Mouse (Mus musculus) testis, adult 2 months (tissue): ENCODE results near the gene Igsf21.

Experiments used
- CTCF ChIP-seq: fragments of 200-500 bp; IDR thresholded peaks from 2 replicates; pipeline ENCODE4 v1.5.1; 2012; ENCODE audit warnings: low read depth, mild to moderate bottlenecking, inconsistent platforms, low read length, moderate library complexity; ENCODE audit not compliant: control insufficient read depth, insufficient read depth, insufficient replicate concordance
- POLR2A ChIP-seq: fragments of 200-500 bp; IDR thresholded peaks from 2 replicates; pipeline ENCODE4 v1.6.1; 2012; ENCODE audit warnings: low read depth, mild to moderate bottlenecking, inconsistent platforms, low read length, moderate library complexity; ENCODE audit not compliant: control insufficient read depth

DNA sequence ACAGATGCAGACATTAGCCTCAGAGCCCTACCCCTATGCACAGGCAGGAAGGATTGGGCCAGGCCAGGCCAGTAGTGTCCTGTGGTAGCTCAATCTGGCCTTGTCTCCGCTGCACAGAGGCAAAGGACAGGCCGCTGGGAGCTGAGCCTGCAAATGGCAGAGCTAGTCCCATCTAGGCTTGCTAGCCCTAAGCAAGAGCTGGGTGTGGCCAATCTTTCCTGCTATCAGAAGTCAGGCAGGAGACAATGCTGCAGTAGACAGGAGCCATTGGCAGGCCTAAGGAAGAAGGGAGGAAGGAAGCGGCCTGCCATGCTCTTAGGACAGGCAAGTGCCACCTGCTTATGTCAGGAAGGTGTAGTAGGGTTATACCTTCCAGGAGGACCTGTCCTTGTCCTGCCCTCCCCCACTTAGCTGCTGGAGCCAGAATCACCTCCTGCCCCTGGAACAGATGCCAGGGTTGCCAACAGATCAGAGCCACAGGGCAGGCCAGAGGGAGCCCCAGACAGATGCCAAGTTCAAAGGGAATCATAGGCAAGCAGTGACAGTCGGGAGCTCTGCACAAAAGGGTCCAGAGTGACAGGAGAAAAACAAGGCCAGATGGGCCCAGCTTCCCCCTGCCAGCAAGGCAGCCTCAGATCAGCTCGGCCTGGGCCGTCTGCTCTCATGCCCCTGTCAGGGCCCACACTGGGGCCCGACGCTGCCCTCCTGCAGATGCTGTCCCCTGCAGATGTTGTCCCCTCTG is 59.0 kb downstream of the Igsf21 start:
- TF ChIP-seq CTCF: no peak
- no peak for TF ChIP-seq POLR2A
